Mouse (Mus musculus) liver, embryonic 14.5 days (tissue): Measurements from ENCODE around the gene Ube2cbp.

Source experiments
- CTCF ChIP-seq: IDR thresholded peaks from 2 replicates; pipeline ENCODE4 v1.5.1; 2016; ENCODE audit warnings: antibody characterized with exemption, low read depth, control low read depth
- EP300 ChIP-seq: IDR thresholded peaks from 2 replicates; pipeline ENCODE4 v1.6.1; 2016; ENCODE audit warnings: antibody characterized with exemption, low read depth

- TF ChIP-seq CTCF: no peak
- no peak for TF ChIP-seq EP300
Observed at GRCm38 (mm10) chr9:86360536-86360935, 104.2 kb downstream of the Ube2cbp start.
